Mouse (Mus musculus): ENCODE measurements around the gene Ei24. TPM values are rescaled to one million over a fixed set of nuclear protein-coding genes. Genes with fewer than 3 reads are reported as not detected.

The Ei24 gene
- polyA plus RNA-seq, 3 experiments from 2014 or later, result 13.2 to 20.3 (median 16.4) TPM

DNA sequence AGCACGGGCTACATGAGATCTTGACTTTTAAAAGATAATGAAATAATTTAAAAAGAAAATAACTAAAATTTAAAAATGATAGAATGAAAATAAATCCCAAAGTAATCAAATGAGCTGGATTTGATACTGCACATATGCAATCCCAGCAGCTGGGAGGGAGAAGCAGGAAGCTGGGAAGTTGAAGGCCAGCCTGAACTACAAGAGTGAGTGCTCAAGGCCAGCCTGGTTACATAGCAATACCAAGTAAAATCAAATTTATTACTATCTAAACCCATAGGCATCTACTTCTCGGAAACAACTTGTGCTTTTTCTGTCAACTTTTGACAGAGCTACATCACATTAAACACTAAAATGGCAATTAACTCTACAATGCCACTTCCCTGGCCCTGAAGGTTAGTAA is 13.3 kb downstream of the Ei24 start:
- ATAC-seq, result no peak

- ATAC-seq, result no peak
These were observed 28.2 kb downstream of the Ei24 start for GRCm38 (mm10) chr9:36769048-36769413.

GRCm38 (mm10) chr9:36768156-36769047 is 28.8 kb downstream of the Ei24 start:
- peak; percentile 8 for ATAC-seq

DNA sequence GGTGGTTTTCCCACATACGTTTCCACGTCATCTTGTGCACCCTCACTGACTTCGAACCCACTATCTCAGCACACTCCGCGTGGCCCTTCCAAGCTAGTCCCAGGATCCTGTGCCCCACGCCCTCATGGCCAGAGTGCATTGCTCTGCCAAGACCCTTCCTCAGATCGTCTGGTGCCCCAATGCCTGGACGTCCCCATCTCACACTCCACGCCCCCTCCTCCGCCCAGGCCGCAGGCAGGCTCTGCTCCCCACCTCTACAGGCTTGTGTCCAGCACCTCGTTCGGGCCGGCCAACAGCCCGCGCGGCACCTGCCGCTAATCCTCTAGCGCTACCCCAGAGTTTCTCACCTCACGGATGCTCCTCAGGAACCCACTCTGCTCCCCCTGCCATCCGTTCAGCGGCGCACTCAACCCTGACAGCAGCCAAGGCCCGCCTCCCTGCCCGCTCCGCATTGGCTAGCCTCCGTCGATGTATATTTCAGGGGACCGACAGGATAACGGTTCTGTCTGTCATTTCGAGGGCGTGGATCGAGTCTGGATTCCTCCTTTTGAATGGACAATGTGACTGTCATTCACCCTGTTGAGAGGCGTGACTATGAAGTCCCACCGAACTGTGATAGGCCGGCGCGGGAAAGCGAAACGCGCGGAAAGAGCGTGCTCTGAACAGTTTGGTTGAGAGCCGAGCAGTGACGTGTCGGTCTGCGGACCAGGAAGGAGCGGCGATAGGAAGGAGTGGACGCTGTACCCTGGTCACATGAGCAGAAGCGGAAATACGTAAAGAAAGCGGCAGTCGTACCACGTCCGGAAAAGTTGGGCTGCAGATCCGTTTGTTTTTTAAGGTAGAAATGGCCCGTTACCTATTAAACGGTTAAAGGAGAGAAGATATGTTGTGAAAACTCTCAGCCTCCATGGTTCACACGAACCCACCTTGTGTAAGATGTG is 29.7 kb downstream of the Ei24 start, which contains the start of gene Stt3a:
Gene Stt3a, minus strand, starts transcription at position 477 of the 941 bp plus-strand sequence.
- peak; percentile 96 for ATAC-seq

- ATAC-seq, result no peak
These were observed 32.8 kb downstream of the Ei24 start for GRCm38 (mm10) chr9:36764378-36764777.

Other genes with a start within 250 kb of the Ei24 start
- gene Gm17689, start 214.8 kb downstream of the Ei24 start, polyA plus RNA-seq (2017; shearing (Covaris generic)), result not detected
- gene A630095E13Rik, start 154.0 kb downstream of the Ei24 start, polyA plus RNA-seq (2017; shearing (Covaris generic)), result not detected
- not detected for gene Acrv1, start 104.2 kb downstream of the Ei24 start, polyA plus RNA-seq (2017; shearing (Covaris generic))
- 10 to 100 TPM in 1 of 3 experiments, 1 to 10 TPM in 2; 3.7 to 24.6 (median 6.3) TPM for gene Chek1, start 70.3 kb downstream of the Ei24 start, polyA plus RNA-seq (2017; shearing (Covaris generic))
- 100 to 1,000 TPM; 237 to 338 (median 247) TPM for gene Stt3a, start 29.7 kb downstream of the Ei24 start, polyA plus RNA-seq (2017; shearing (Covaris generic))
- gene Fez1, start 24.5 kb upstream of the Ei24 start, polyA plus RNA-seq (2017; shearing (Covaris generic)), result not detected